8 mouse cellular contexts compared by ENCODE assay signal in the genomic region with DNA sequence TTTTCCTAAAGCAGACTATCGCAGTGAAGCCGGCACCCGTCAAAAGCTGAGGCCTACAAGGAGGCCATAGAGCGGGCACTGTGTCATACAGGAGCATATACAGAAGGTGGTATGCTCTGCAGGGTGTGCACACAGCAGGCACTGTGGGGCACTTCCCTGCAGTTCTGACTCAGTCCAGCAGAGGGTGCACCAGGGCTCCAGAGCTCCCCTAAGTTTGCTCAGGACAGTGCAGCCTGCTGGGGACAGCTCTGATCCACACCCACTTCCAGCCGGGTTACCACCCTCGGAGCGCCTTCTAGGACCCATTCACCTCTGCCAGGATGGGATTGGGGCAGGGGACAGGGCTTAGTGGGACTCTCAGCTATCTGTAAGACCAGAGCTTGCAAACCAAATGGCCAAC. TPM values are rescaled to one million over a fixed set of nuclear protein-coding genes. Genes with fewer than 3 reads are reported as not detected.
DNase-seq lines count a peak whose midpoint lies in the region; ATAC-seq and TF ChIP-seq lines count a peak whose summit lies in the region.

No protein-coding gene starts in this region.

- no peaks in the 10 kb centered on the region for H3K9me3 ChIP-seq in embryonic facial prominence, embryonic 15.5 days (replicated peaks)
- H3K9me3 ChIP-seq in heart, embryonic 11.5 days (replicated peaks; ENCODE audit: control insufficient read depth, low read length): no peaks in the 10 kb centered on the region
- H3K9me3 ChIP-seq in kidney, embryonic 14.5 days (ENCODE audit: control insufficient read depth, low read length): no peaks in the 10 kb centered on the region
- no peaks in the 10 kb centered on the region for H3K9me3 ChIP-seq in liver, embryonic 12.5 days (replicated peaks)
- H3K9me3 ChIP-seq in stomach, embryonic 14.5 days (ENCODE audit: control insufficient read depth, low read depth, low read length): no peaks in the 10 kb centered on the region

- no peak overlapping the region for H3K9ac ChIP-seq in embryonic facial prominence, embryonic 15.5 days
- H3K9ac ChIP-seq in heart, embryonic 11.5 days (ENCODE audit: low read depth, low read length): no peak overlapping the region
- H3K9ac ChIP-seq in kidney, embryonic 14.5 days (ENCODE audit: low read depth, low read length): no peak overlapping the region
- H3K9ac ChIP-seq in liver, embryonic 12.5 days: no peak overlapping the region
- H3K9ac ChIP-seq in stomach, embryonic 14.5 days (replicated peaks; ENCODE audit: low read depth, low read length): no peak overlapping the region

- TF ChIP-seq POLR2A in bone marrow, adult 2 months (IDR thresholded peaks at IDR 0.05; ENCODE audit: borderline replicate concordance, control insufficient read depth, low read depth, low read length): no peak

- no peaks in the 10 kb centered on the region for H3K79me2 ChIP-seq in C2C12 (ENCODE audit: control insufficient read depth, insufficient read depth)

- 1% methylated on average over 7 of the region's 7 CpGs for WGBS in bone marrow, adult 2 months
- 4% methylated on average over 7 of the region's 7 CpGs for WGBS in embryonic facial prominence, embryonic 15.5 days
- WGBS in heart, embryonic 11.5 days (ENCODE audit: insufficient replicate concordance): 7% methylated on average over 7 of the region's 7 CpGs
- 6% methylated on average over 7 of the region's 7 CpGs for WGBS in kidney, embryonic 14.5 days
- WGBS in liver, embryonic 12.5 days (ENCODE audit: insufficient replicate concordance): 4% methylated on average over 7 of the region's 7 CpGs
- 6% methylated on average over 7 of the region's 7 CpGs for WGBS in stomach, embryonic 14.5 days

- no peaks in the 10 kb centered on the region for H3K36me3 ChIP-seq in C2C12 (ENCODE audit: control insufficient read depth, insufficient read depth)
- no peaks in the 10 kb centered on the region for H3K36me3 ChIP-seq in embryonic facial prominence, embryonic 15.5 days
- H3K36me3 ChIP-seq in heart, embryonic 11.5 days (ENCODE audit: control insufficient read depth, insufficient read depth, low read length): no peaks in the 10 kb centered on the region
- H3K36me3 ChIP-seq in kidney, embryonic 14.5 days (ENCODE audit: control insufficient read depth, insufficient read depth, low read length): no peaks in the 10 kb centered on the region
- H3K36me3 ChIP-seq in liver, embryonic 12.5 days: no peaks in the 10 kb centered on the region
- H3K36me3 ChIP-seq in stomach, embryonic 14.5 days (ENCODE audit: control insufficient read depth, insufficient read depth, low read length): no peaks in the 10 kb centered on the region

- H3K4me2 ChIP-seq in embryonic facial prominence, embryonic 15.5 days (replicated peaks): no peak overlapping the region
- H3K4me2 ChIP-seq in heart, embryonic 11.5 days: no peak overlapping the region
- no peak overlapping the region for H3K4me2 ChIP-seq in kidney, embryonic 14.5 days (replicated peaks; ENCODE audit: low read depth, low read length)
- H3K4me2 ChIP-seq in liver, embryonic 12.5 days: no peak overlapping the region
- H3K4me2 ChIP-seq in stomach, embryonic 14.5 days (replicated peaks; ENCODE audit: low read depth, low read length): no peak overlapping the region

- no peak overlapping the region for H3ac ChIP-seq in C2C12 (ENCODE audit: control insufficient read depth, insufficient read length, low read depth)

- H3K4me3 ChIP-seq in C2C12 (ENCODE audit: insufficient read depth, poor library complexity, severe bottlenecking): no peak overlapping the region
- H3K4me3 ChIP-seq in bone marrow, adult 2 months (replicated peaks; ENCODE audit: control insufficient read depth, low read depth, low read length): no peak overlapping the region
- H3K4me3 ChIP-seq in embryonic facial prominence, embryonic 15.5 days (replicated peaks): no peak overlapping the region
- no peak overlapping the region for H3K4me3 ChIP-seq in heart, embryonic 11.5 days (ENCODE audit: low read depth, low read length)
- H3K4me3 ChIP-seq in kidney, embryonic 14.5 days (ENCODE audit: low read length): no peak overlapping the region
- H3K4me3 ChIP-seq in liver, embryonic 12.5 days: no peak overlapping the region
- no peak overlapping the region for H3K4me3 ChIP-seq in stomach, embryonic 14.5 days (ENCODE audit: low read depth, low read length)

- peaks cover 6% of the 10 kb centered on the region for H3K27me3 ChIP-seq in C2C12 (ENCODE audit: control insufficient read depth, insufficient read depth, insufficient read length)
- H3K27me3 ChIP-seq in embryonic facial prominence, embryonic 15.5 days: peaks cover 86% of the 10 kb centered on the region
- H3K27me3 ChIP-seq in heart, embryonic 11.5 days (ENCODE audit: control insufficient read depth, insufficient read depth, low read length): peaks cover 87% of the 10 kb centered on the region
- peaks cover 90% of the 10 kb centered on the region for H3K27me3 ChIP-seq in kidney, embryonic 14.5 days (ENCODE audit: control insufficient read depth, insufficient read depth, low read length)
- H3K27me3 ChIP-seq in liver, embryonic 12.5 days (replicated peaks): peaks cover 99% of the 10 kb centered on the region
- H3K27me3 ChIP-seq in stomach, embryonic 14.5 days (ENCODE audit: control insufficient read depth, insufficient read depth, low read length): peaks cover 45% of the 10 kb centered on the region

- no peaks in the 10 kb centered on the region for H3K79me3 ChIP-seq in C2C12 (ENCODE audit: low read depth)

- peak; percentile 95 for TF ChIP-seq CTCF in C2C12 (IDR thresholded peaks at IDR 0.05; ENCODE audit: control insufficient read depth, insufficient read depth, insufficient read length)
- peak; percentile 96 for TF ChIP-seq CTCF in bone marrow, adult 2 months (IDR thresholded peaks at IDR 0.05; ENCODE audit: control insufficient read depth, insufficient read depth, low read length)

- peaks cover 1% of the 10 kb centered on the region; the same call in 1 of the 2 replicates for H3K4me1 ChIP-seq in bone marrow, adult 2 months (ENCODE audit: control insufficient read depth, insufficient read depth, low read length)
- peaks cover 31% of the 10 kb centered on the region for H3K4me1 ChIP-seq in embryonic facial prominence, embryonic 15.5 days
- peaks cover 15% of the 10 kb centered on the region for H3K4me1 ChIP-seq in heart, embryonic 11.5 days (ENCODE audit: control insufficient read depth, insufficient read depth, low read length)
- H3K4me1 ChIP-seq in kidney, embryonic 14.5 days (ENCODE audit: control insufficient read depth, insufficient read depth, low read length): peaks cover 9% of the 10 kb centered on the region
- H3K4me1 ChIP-seq in liver, embryonic 12.5 days: peaks cover 53% of the 10 kb centered on the region
- H3K4me1 ChIP-seq in stomach, embryonic 14.5 days (ENCODE audit: control insufficient read depth, insufficient read depth, low read length): peaks cover 26% of the 10 kb centered on the region; the same call in 1 of the 2 replicates

- peak; percentile 72; the same call in 1 of the 2 replicates for ATAC-seq in embryonic facial prominence, embryonic 15.5 days (ENCODE audit: insufficient number of reproducible peaks, low FRiP score, low TSS enrichment, low read depth)
- 0 out of 2 replicates have a peak, but pooled peaks have one; percentile 9 for ATAC-seq in heart, embryonic 11.5 days (replicated peaks; ENCODE audit: insufficient number of reproducible peaks, low FRiP score, low TSS enrichment)
- ATAC-seq in kidney, embryonic 14.5 days (ENCODE audit: low FRiP score, low TSS enrichment): peak; percentile 79
- peak; percentile 75 for ATAC-seq in liver, embryonic 12.5 days
- peak; percentile 73 for ATAC-seq in stomach, embryonic 14.5 days (ENCODE audit: insufficient number of reproducible peaks, insufficient read depth, low FRiP score, low read depth)

- DNase-seq in natural killer cell, adult 2 months (ENCODE audit: low spot score in 2 of 2): peak; percentile 74 to 84

- no peak overlapping the region for H3K27ac ChIP-seq in bone marrow, adult 2 months (ENCODE audit: control insufficient read depth, insufficient read depth, low read depth, low read length, poor library complexity)
- no peak overlapping the region for H3K27ac ChIP-seq in embryonic facial prominence, embryonic 15.5 days (replicated peaks)
- no peak overlapping the region for H3K27ac ChIP-seq in heart, embryonic 11.5 days (ENCODE audit: low read depth, low read length)
- no peak overlapping the region for H3K27ac ChIP-seq in kidney, embryonic 14.5 days (ENCODE audit: low read depth, low read length)
- H3K27ac ChIP-seq in liver, embryonic 12.5 days: no peak overlapping the region
- H3K27ac ChIP-seq in stomach, embryonic 14.5 days (ENCODE audit: low read length): no peak overlapping the region

RNA-seq across cellular contexts. Expression of a gene that starts 2.1 kb away (rescaled TPM):
- 18.3 TPM for polyA plus RNA-seq in C2C12 (2012; fragmentation: generic; extraction: Trizol)
- 3.0 and 8.6 TPM in 2 replicates for polyA plus RNA-seq in bone marrow, adult 2 months (2011; ENCODE audit: insufficient read depth, insufficient read length, low replicate concordance, missing spikeins)
- 11.5 and 11.6 TPM in 2 replicates for polyA plus RNA-seq in embryonic facial prominence, embryonic 15.5 days (2015; fragmentation: Nextera tagmentation; extraction: Ambion mirVana)
- polyA plus RNA-seq in heart, embryonic 11.5 days (2014; fragmentation: Nextera tagmentation; extraction: Ambion mirVana): 2.4 and 3.7 TPM in 2 replicates
- 1.2 and 2.7 TPM in 2 replicates for polyA plus RNA-seq in kidney, embryonic 14.5 days (2014; fragmentation: Nextera tagmentation; extraction: Ambion mirVana)
- 2.4 and 2.9 TPM in 2 replicates for polyA plus RNA-seq in liver, embryonic 12.5 days (2016; fragmentation: Nextera tagmentation; extraction: Ambion mirVana)
- 13.6 and 13.8 TPM in 2 replicates for polyA plus RNA-seq in stomach, embryonic 14.5 days (2014; fragmentation: Nextera tagmentation; extraction: Ambion mirVana)

RNA-seq across cellular contexts. Expression of a gene that starts 6.0 kb away (rescaled TPM):
- not detected for polyA plus RNA-seq in C2C12 (2012; fragmentation: generic; extraction: Trizol)
- polyA plus RNA-seq in bone marrow, adult 2 months (2011; ENCODE audit: insufficient read depth, insufficient read length, low replicate concordance, missing spikeins): 2.2 TPM in 1 of 2 replicates, not detected in the other
- polyA plus RNA-seq in embryonic facial prominence, embryonic 15.5 days (2015; fragmentation: Nextera tagmentation; extraction: Ambion mirVana): 2.0 and 2.2 TPM in 2 replicates
- not detected in 2 replicates for polyA plus RNA-seq in heart, embryonic 11.5 days (2014; fragmentation: Nextera tagmentation; extraction: Ambion mirVana)
- polyA plus RNA-seq in kidney, embryonic 14.5 days (2014; fragmentation: Nextera tagmentation; extraction: Ambion mirVana): 0.62 and 0.66 TPM in 2 replicates
- 0.06 and 0.10 TPM in 2 replicates for polyA plus RNA-seq in liver, embryonic 12.5 days (2016; fragmentation: Nextera tagmentation; extraction: Ambion mirVana)
- 0.30 and 0.62 TPM in 2 replicates for polyA plus RNA-seq in stomach, embryonic 14.5 days (2014; fragmentation: Nextera tagmentation; extraction: Ambion mirVana)

RNA-seq across cellular contexts. Expression of a gene that starts 20.5 kb away (rescaled TPM):
- polyA plus RNA-seq in C2C12 (2012; fragmentation: generic; extraction: Trizol): 5.9 TPM
- 4.2 and 6.5 TPM in 2 replicates for polyA plus RNA-seq in bone marrow, adult 2 months (2011; ENCODE audit: insufficient read depth, insufficient read length, low replicate concordance, missing spikeins)
- polyA plus RNA-seq in embryonic facial prominence, embryonic 15.5 days (2015; fragmentation: Nextera tagmentation; extraction: Ambion mirVana): 10.7 and 13.7 TPM in 2 replicates
- polyA plus RNA-seq in heart, embryonic 11.5 days (2014; fragmentation: Nextera tagmentation; extraction: Ambion mirVana): 4.9 and 7.3 TPM in 2 replicates
- polyA plus RNA-seq in kidney, embryonic 14.5 days (2014; fragmentation: Nextera tagmentation; extraction: Ambion mirVana): 5.6 and 7.1 TPM in 2 replicates
- 61.4 and 61.6 TPM in 2 replicates for polyA plus RNA-seq in liver, embryonic 12.5 days (2016; fragmentation: Nextera tagmentation; extraction: Ambion mirVana)
- 18.0 and 18.5 TPM in 2 replicates for polyA plus RNA-seq in stomach, embryonic 14.5 days (2014; fragmentation: Nextera tagmentation; extraction: Ambion mirVana)

RNA-seq across cellular contexts. Expression of a gene that starts 21.0 kb away (rescaled TPM):
- polyA plus RNA-seq in C2C12 (2012; fragmentation: generic; extraction: Trizol): 3.2 TPM
- 1.4 TPM in 1 of 2 replicates, not detected in the other for polyA plus RNA-seq in bone marrow, adult 2 months (2011; ENCODE audit: insufficient read depth, insufficient read length, low replicate concordance, missing spikeins)
- polyA plus RNA-seq in embryonic facial prominence, embryonic 15.5 days (2015; fragmentation: Nextera tagmentation; extraction: Ambion mirVana): 4.2 and 5.2 TPM in 2 replicates
- polyA plus RNA-seq in heart, embryonic 11.5 days (2014; fragmentation: Nextera tagmentation; extraction: Ambion mirVana): 0.77 and 1.6 TPM in 2 replicates
- polyA plus RNA-seq in kidney, embryonic 14.5 days (2014; fragmentation: Nextera tagmentation; extraction: Ambion mirVana): 6.2 and 8.1 TPM in 2 replicates
- 6.9 and 7.2 TPM in 2 replicates for polyA plus RNA-seq in liver, embryonic 12.5 days (2016; fragmentation: Nextera tagmentation; extraction: Ambion mirVana)
- 4.5 and 5.6 TPM in 2 replicates for polyA plus RNA-seq in stomach, embryonic 14.5 days (2014; fragmentation: Nextera tagmentation; extraction: Ambion mirVana)

RNA-seq across cellular contexts. Expression of a gene that starts 30.0 kb away (rescaled TPM):
- 62.6 TPM for polyA plus RNA-seq in C2C12 (2012; fragmentation: generic; extraction: Trizol)
- 40.8 and 52.1 TPM in 2 replicates for polyA plus RNA-seq in bone marrow, adult 2 months (2011; ENCODE audit: insufficient read depth, insufficient read length, low replicate concordance, missing spikeins)
- 50.8 and 52.7 TPM in 2 replicates for polyA plus RNA-seq in embryonic facial prominence, embryonic 15.5 days (2015; fragmentation: Nextera tagmentation; extraction: Ambion mirVana)
- polyA plus RNA-seq in heart, embryonic 11.5 days (2014; fragmentation: Nextera tagmentation; extraction: Ambion mirVana): 29.7 and 31.0 TPM in 2 replicates
- polyA plus RNA-seq in kidney, embryonic 14.5 days (2014; fragmentation: Nextera tagmentation; extraction: Ambion mirVana): 36.1 and 40.5 TPM in 2 replicates
- polyA plus RNA-seq in liver, embryonic 12.5 days (2016; fragmentation: Nextera tagmentation; extraction: Ambion mirVana): 46.0 and 46.7 TPM in 2 replicates
- polyA plus RNA-seq in stomach, embryonic 14.5 days (2014; fragmentation: Nextera tagmentation; extraction: Ambion mirVana): 39.6 and 43.0 TPM in 2 replicates

Comparison
In these comparisons a context has a peak if more than half of its experiments do, and no peak if none do; other contexts are left out.
1. ATAC-seq: peak in every context shown above with its lines; median percentile 79 in kidney, embryonic 14.5 days; 75 in liver, embryonic 12.5 days; 73 in stomach, embryonic 14.5 days; 72 in embryonic facial prominence, embryonic 15.5 days; 9 in heart, embryonic 11.5 days.